Mouse (Mus musculus) spleen, postnatal 0 days (tissue): ENCODE data around the gene Cluh. TPM values are rescaled to one million over a fixed set of nuclear protein-coding genes. Genes with fewer than 3 reads are reported as not detected.

ENCODE experiments used
- polyA plus RNA-seq: library from polyadenylated mRNA; unstranded; fragments of >200 nt; fragmentation: Nextera tagmentation; extraction: Ambion mirVana; gene quantifications from 2 replicates; pipeline ENCODE4 v1.2.1, GENCODE M21; 2015

Cluh gene
- 11.7 and 12.5 TPM in 2 replicates for polyA plus RNA-seq

GRCm38 (mm10) chr11:74649095-74649646 lies at the start of gene Cluh:
Gene Cluh, plus strand, starts transcription at chr11:74649495.

DNA sequence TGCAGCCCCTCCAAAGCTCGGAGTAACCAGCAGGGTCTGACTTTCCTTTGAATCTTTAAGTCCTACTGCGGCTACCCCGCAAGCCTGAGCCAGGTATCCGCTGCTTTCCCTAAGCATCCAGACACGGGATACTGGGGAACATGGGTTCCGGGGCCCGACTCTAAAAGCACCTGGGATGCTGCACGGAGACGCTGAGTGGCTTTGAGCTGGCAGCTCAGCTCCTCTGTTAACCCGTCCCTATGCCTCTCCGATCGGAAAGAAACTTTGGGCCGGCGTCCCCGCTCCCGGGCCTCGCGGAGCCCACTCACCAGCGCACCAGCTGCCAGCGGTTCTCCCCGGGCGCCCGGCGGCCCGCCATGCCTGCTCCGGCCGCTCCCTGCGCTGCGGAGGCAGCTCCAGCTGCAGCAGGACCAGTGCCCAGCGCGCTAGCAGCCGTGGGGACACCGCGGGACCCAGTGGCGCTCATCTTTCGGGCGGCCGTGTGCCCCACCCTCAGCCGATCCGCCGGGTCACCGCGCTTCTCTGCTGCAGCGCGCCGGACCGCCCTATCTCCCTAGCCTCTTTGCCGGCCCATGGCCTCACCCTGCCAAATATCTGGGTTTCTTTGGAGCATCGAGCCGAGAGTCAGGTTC lies 38.6 kb upstream of the Cluh start, which contains the start of gene Rap1gap2:
Gene Rap1gap2 (minus strand): TSS at position 371 of the 632 bp plus-strand sequence.

DNA sequence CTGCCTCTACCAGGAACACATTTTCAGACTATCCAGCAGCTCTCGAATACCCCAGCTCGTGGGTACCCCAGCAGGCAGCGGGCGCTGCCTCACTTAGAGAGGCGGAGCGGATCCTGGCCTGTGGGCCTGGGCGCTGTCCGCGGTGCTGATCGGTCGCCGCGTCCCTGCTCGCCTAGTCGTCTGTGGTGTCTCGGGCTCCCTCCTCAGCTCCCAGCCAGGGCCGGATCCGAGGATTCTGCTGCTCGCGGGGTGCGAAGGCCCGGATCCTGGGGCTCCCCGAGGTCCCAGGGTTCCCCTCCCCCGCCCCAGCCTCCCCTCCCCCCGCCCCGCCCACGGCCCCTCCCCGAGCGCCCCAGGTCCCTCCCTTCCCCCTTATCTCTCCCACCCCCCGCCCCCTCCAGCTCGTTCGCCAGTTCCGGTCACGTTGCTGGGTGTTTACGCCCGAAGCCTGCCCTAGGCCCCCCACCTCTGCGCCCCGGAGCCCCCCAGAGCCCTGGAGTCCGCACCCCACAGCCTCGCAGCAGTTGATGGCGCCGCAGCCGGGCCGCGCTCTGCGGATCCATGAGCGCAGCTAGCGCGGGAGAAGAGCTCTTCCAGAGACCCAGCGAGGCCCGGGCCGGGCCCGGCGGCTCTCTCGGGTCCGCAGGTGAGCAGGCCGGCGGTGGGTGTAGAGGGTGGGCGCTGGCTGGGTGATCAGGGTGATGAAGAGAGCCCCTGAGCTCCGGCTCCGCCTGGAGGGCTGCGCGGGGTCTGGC lies 29.9 kb upstream of the Cluh start, which contains the start of gene Ccdc92b:
Gene Ccdc92b (plus strand): TSS at position 405 of the 755 bp plus-strand sequence.

Other genes starting within 250 kb of the Cluh start
- 3.2 and 4.5 TPM in 2 replicates for gene Rap1gap2, start 38.6 kb upstream of the Cluh start, polyA plus RNA-seq
- gene Ccdc92b, start 29.9 kb upstream of the Cluh start, polyA plus RNA-seq, result 4.4 and 5.0 TPM in 2 replicates
- 46.9 and 51.4 TPM in 2 replicates for gene Pafah1b1, start 75.2 kb downstream of the Cluh start, polyA plus RNA-seq
- 22.0 and 24.6 TPM in 2 replicates for gene Mettl16, start 121.3 kb downstream of the Cluh start, polyA plus RNA-seq
- gene Mnt, start 181.4 kb downstream of the Cluh start, polyA plus RNA-seq, result 3.3 TPM in 2 replicates
- gene Sgsm2, start 247.6 kb downstream of the Cluh start, polyA plus RNA-seq, result 1.3 and 1.9 TPM in 2 replicates
- 22.5 and 23.3 TPM in 2 replicates for gene Tsr1, start 248.6 kb downstream of the Cluh start, polyA plus RNA-seq